8 mouse cellular contexts compared by ENCODE assay signal in genomic region chr5:129500722-129501634, GRCm38 (mm10). TPM values are rescaled to one million over a fixed set of nuclear protein-coding genes. Genes with fewer than 3 reads are reported as not detected.
A peak's percentile ranks its signal among the peaks of the same experiment; 100 is the strongest.
DNase-seq lines count a peak whose midpoint lies in the region; ATAC-seq and TF ChIP-seq lines count a peak whose summit lies in the region.

Gene Sfswap (plus strand): TSS chr5:129501221.

- WGBS in forebrain, embryonic 16.5 days, result under 1% methylated on average over 66 of the region's 66 CpGs
- under 1% methylated on average over 64 of the region's 66 CpGs for WGBS in lung, embryonic 14.5 days
- WGBS in olfactory bulb, adult 2 months, result under 1% methylated on average over 66 of the region's 66 CpGs
- WGBS in thymus, adult 2 months, result under 1% methylated on average over 66 of the region's 66 CpGs

- intact Hi-C loops in heart, postnatal 36 days (cut with DNase I), result loop anchor here (2.0 kb wide), 1 partner anchor 82 kb away; no protein-coding TSS in a partner anchor

- H3K9ac ChIP-seq in forebrain, embryonic 16.5 days (replicated peaks; ENCODE audit: low read depth, low read length), result peak within 1 kb of the TSS; percentile 90
- peak within 1 kb of the TSS; percentile 95 for H3K9ac ChIP-seq in lung, embryonic 14.5 days

- H3K27me3 ChIP-seq in forebrain, embryonic 16.5 days (replicated peaks; ENCODE audit: control insufficient read depth, insufficient read depth, low read length), result no peaks in the 10 kb centered on the region
- H3K27me3 ChIP-seq in lung, embryonic 14.5 days (ENCODE audit: insufficient read depth, low read length), result 0 out of 2 replicates have a peak, but pooled peaks cover 3% of the 10 kb centered on the region
- no peaks in the 10 kb centered on the region for H3K27me3 ChIP-seq in thymus, adult 2 months (ENCODE audit: control insufficient read depth, insufficient read depth, low read length)

- peak; percentile 77 for ATAC-seq in forebrain, embryonic 16.5 days
- peak; percentile 80 for ATAC-seq in lung, embryonic 14.5 days (ENCODE audit: insufficient read depth)

- DNase-seq in ES-CJ7 (ENCODE audit: low read depth, low spot score), result peak; percentile 77
- peak; percentile 80 for DNase-seq in cerebellum, adult 11 months
- peak; percentile 87 to 93 for DNase-seq in heart, postnatal 36 days
- DNase-seq in layer of hippocampus, adult 2 months (ENCODE audit: low spot score in 2 of 2), result peak; percentile 71 to 72
- DNase-seq in lung, embryonic 14.5 days, result peak; percentile 89
- peak; percentile 76 for DNase-seq in thymus, adult 2 months

- H3K9me3 ChIP-seq in forebrain, embryonic 16.5 days (ENCODE audit: control insufficient read depth, low read length), result no peaks in the 10 kb centered on the region
- no peaks in the 10 kb centered on the region for H3K9me3 ChIP-seq in lung, embryonic 14.5 days (ENCODE audit: low read depth, low read length)

- H3K36me3 ChIP-seq in forebrain, embryonic 16.5 days (ENCODE audit: control insufficient read depth, insufficient read depth), result peaks cover 7% of the 10 kb centered on the region; the same call in 1 of the 2 replicates
- H3K36me3 ChIP-seq in lung, embryonic 14.5 days (ENCODE audit: insufficient read depth), result peaks cover 29% of the 10 kb centered on the region
- H3K36me3 ChIP-seq in thymus, adult 2 months (ENCODE audit: control insufficient read depth, insufficient read depth, low read length), result peaks cover 18% of the 10 kb centered on the region

- peak; percentile 35 for TF ChIP-seq CTCF in layer of hippocampus, adult 2 months (conservative IDR thresholded peaks at IDR 0.05)
- no peak for TF ChIP-seq CTCF in lung, embryonic 14.5 days (IDR thresholded peaks at IDR 0.05; ENCODE audit: low read depth)
- TF ChIP-seq CTCF in olfactory bulb, adult 2 months (IDR thresholded peaks at IDR 0.05; ENCODE audit: insufficient read depth, low read depth, low read length), result no peak
- TF ChIP-seq CTCF in thymus, adult 2 months (IDR thresholded peaks at IDR 0.05; ENCODE audit: borderline replicate concordance, control insufficient read depth, extremely low read depth, insufficient read depth, low read length, poor library complexity), result no peak

- H3K4me3 ChIP-seq in forebrain, embryonic 16.5 days (replicated peaks; ENCODE audit: low read length), result peak within 1 kb of the TSS; percentile 100
- H3K4me3 ChIP-seq in layer of hippocampus, adult 2 months, result peak within 1 kb of the TSS; percentile 100
- H3K4me3 ChIP-seq in lung, embryonic 14.5 days (ENCODE audit: low read depth, low read length), result peak within 1 kb of the TSS; percentile 99
- peak within 1 kb of the TSS; percentile 83 for H3K4me3 ChIP-seq in olfactory bulb, adult 2 months (ENCODE audit: insufficient read depth, low read depth, low read length)
- H3K4me3 ChIP-seq in thymus, adult 2 months (ENCODE audit: control insufficient read depth, insufficient read depth, low read length), result peak within 1 kb of the TSS; percentile 95

- TF ChIP-seq POLR2A in olfactory bulb, adult 2 months (IDR thresholded peaks at IDR 0.05; ENCODE audit: insufficient read depth, low read depth, low read length), result peak; percentile 80
- peak; percentile 45; the same call in 1 of the 2 replicates for TF ChIP-seq POLR2A in thymus, adult 2 months (IDR thresholded peaks at IDR 0.05; ENCODE audit: control insufficient read depth, extremely low read depth, insufficient read depth, low read length, poor library complexity)

- H3K4me1 ChIP-seq in forebrain, embryonic 16.5 days (replicated peaks; ENCODE audit: control insufficient read depth, insufficient read depth, low read length), result peaks cover 20% of the 10 kb centered on the region
- H3K4me1 ChIP-seq in lung, embryonic 14.5 days (ENCODE audit: insufficient read depth), result peaks cover 6% of the 10 kb centered on the region
- peaks cover 4% of the 10 kb centered on the region; the same call in 1 of the 2 replicates for H3K4me1 ChIP-seq in olfactory bulb, adult 2 months (ENCODE audit: control insufficient read depth, insufficient read depth, low read length)
- H3K4me1 ChIP-seq in thymus, adult 2 months (replicated peaks; ENCODE audit: control insufficient read depth, insufficient read depth, low read length), result peaks cover 11% of the 10 kb centered on the region

- peak within 1 kb of the TSS; percentile 99 for H3K4me2 ChIP-seq in forebrain, embryonic 16.5 days (ENCODE audit: low read length)
- peak within 1 kb of the TSS; percentile 98 for H3K4me2 ChIP-seq in lung, embryonic 14.5 days

- H3K27ac ChIP-seq in forebrain, embryonic 16.5 days (ENCODE audit: low read length), result peak within 1 kb of the TSS; percentile 85
- peak within 1 kb of the TSS; percentile 99 for H3K27ac ChIP-seq in layer of hippocampus, adult 2 months
- H3K27ac ChIP-seq in lung, embryonic 14.5 days (ENCODE audit: low read depth), result peak within 1 kb of the TSS; percentile 81
- peak within 1 kb of the TSS; percentile 79 for H3K27ac ChIP-seq in olfactory bulb, adult 2 months (ENCODE audit: insufficient read depth, low read depth, low read length)
- H3K27ac ChIP-seq in thymus, adult 2 months (ENCODE audit: control insufficient read depth, insufficient read depth, low read length), result no peak within 1 kb of the TSS

RNA-seq across cellular contexts. Expression of gene Sfswap, which starts in this region (rescaled TPM):
- polyA plus RNA-seq in forebrain, embryonic 16.5 days (2015; fragmentation: Nextera tagmentation; extraction: Ambion mirVana), result 55.4 and 56.3 TPM in 2 replicates
- 10 to 100 TPM; 30.3 to 38.9 TPM for total RNA-seq in heart, postnatal 36 days (2021)
- total RNA-seq in layer of hippocampus, adult 2 months (2021), result 100 to 1,000 TPM; 129 to 147 TPM
- 52.4 and 57.3 TPM in 2 replicates for polyA plus RNA-seq in lung, embryonic 14.5 days (2014; fragmentation: Nextera tagmentation; extraction: Ambion mirVana)
- 361 TPM in 1 of 2 replicates, not detected in the other for polyA plus RNA-seq in olfactory bulb, adult 2 months (2012; ENCODE audit: insufficient read depth, insufficient read length, low replicate concordance, missing spikeins)
- polyA plus RNA-seq in thymus, adult 2 months (2012; rRNA removed), result 149 and 160 TPM in 2 replicates
